Comparison of ENCODE assay signal across 7 mouse cellular contexts in the genomic region with DNA sequence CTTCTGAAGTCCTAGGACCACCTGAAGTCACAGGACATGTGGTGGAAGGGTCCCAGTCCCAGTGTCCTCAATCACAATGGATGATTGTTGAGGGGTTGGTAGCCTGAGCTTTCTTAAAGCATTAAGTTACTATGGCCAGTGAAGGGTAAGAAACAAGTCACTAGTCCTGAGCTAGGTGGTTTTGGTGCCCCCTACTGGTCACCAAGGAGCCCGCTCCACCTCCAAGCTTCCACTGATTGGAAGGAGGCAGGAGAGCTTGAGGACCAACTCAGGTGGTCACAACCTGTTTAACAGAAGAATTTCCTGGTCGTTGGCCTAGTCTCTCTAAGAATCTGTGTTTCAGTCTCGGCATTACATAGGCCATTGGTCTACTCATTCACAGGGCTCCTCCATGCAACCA. TPM values are rescaled to one million over a fixed set of nuclear protein-coding genes. Genes with fewer than 3 reads are reported as not detected.
A peak's percentile ranks its signal among the peaks of the same experiment; 100 is the strongest.
DNase-seq lines count a peak whose midpoint lies in the region; ATAC-seq and TF ChIP-seq lines count a peak whose summit lies in the region.

No protein-coding gene starts in this region.

- ATAC-seq in granulocyte monocyte progenitor cell, adult 5-6 weeks (replicated peaks; ENCODE audit: poor library complexity, severe bottlenecking): 0 out of 2 replicates have a peak, but pooled peaks have one; percentile 33
- no peak for ATAC-seq in lung, embryonic 14.5 days (ENCODE audit: insufficient read depth)

- no peak overlapping the region for H3K4me3 ChIP-seq in lung, embryonic 14.5 days (ENCODE audit: low read depth, low read length)

- peaks cover 52% of the 10 kb centered on the region for H3K27me3 ChIP-seq in lung, embryonic 14.5 days (ENCODE audit: insufficient read depth, low read length)

- peak; percentile 70 for TF ChIP-seq CTCF in lung, embryonic 14.5 days (IDR thresholded peaks at IDR 0.05; ENCODE audit: low read depth)

- no peak overlapping the region for H3K9ac ChIP-seq in lung, embryonic 14.5 days

- H3K27ac ChIP-seq in lung, embryonic 14.5 days (ENCODE audit: low read depth): no peak overlapping the region

- no peaks in the 10 kb centered on the region for H3K9me3 ChIP-seq in lung, embryonic 14.5 days (ENCODE audit: low read depth, low read length)

- peak; percentile 32 to 77 for DNase-seq in layer of hippocampus, adult 18-20 months (ENCODE audit: low spot score in 2 of 2)
- no peak for DNase-seq in layer of hippocampus, postnatal 14 days (ENCODE audit: low spot score in 2 of 2)
- peak; percentile 80 for DNase-seq in NIH3T3 (ENCODE audit: low read depth)
- peak; percentile 21 for DNase-seq in c-Kit-positive CD71-positive TER-119-negative erythroid progenitor cells, embryonic 14.5 days (ENCODE audit: low read depth)
- DNase-seq in lung, embryonic 14.5 days: peak; percentile 69
- peak; percentile 58 for DNase-seq in right cerebral cortex, postnatal 4 days

- 12% methylated on average over 3 of the region's 3 CpGs for WGBS in lung, embryonic 14.5 days

- H3K36me3 ChIP-seq in lung, embryonic 14.5 days (ENCODE audit: insufficient read depth): no peaks in the 10 kb centered on the region

- H3K4me2 ChIP-seq in lung, embryonic 14.5 days: no peak overlapping the region

- H3K4me1 ChIP-seq in lung, embryonic 14.5 days (ENCODE audit: insufficient read depth): no peaks in the 10 kb centered on the region

RNA-seq across cellular contexts. Expression of gene Crtac1, which starts 2.2 kb away (rescaled TPM):
- 100 to 1,000 TPM in 1 of 2 experiments, 10 to 100 TPM in 1; 90.4 to 104 TPM for total RNA-seq in layer of hippocampus, adult 18-20 months (2021)
- total RNA-seq in layer of hippocampus, postnatal 14 days (2021): 10 to 100 TPM; 96.5 to 99.8 TPM
- 0.17 TPM in 1 of 2 replicates, not detected in the other for total RNA-seq in granulocyte monocyte progenitor cell, adult 5-6 weeks (2014; fragmentation: Nextera tagmentation)
- total RNA-seq in granulocyte monocyte progenitor cell, adult 5-6 weeks (2017): not detected in 2 replicates
- polyA plus RNA-seq in lung, embryonic 14.5 days (2014; fragmentation: Nextera tagmentation; extraction: Ambion mirVana): 0.72 and 0.97 TPM in 2 replicates

Comparison
In these comparisons a context has a peak if more than half of its experiments do, and no peak if none do; other contexts are left out.
1. DNase-seq: peak in layer of hippocampus, adult 18-20 months (2 of 2), NIH3T3 (single experiment), c-Kit-positive CD71-positive TER-119-negative erythroid progenitor cells, embryonic 14.5 days (single experiment), lung, embryonic 14.5 days (single experiment) and right cerebral cortex, postnatal 4 days (single experiment); none in layer of hippocampus, postnatal 14 days (0 of 2).
2. RNA of gene Crtac1, which starts 2.2 kb away (total RNA-seq): 90.4 to 104 TPM in layer of hippocampus, adult 18-20 months and 96.5 to 99.8 TPM in layer of hippocampus, postnatal 14 days; 0.17 TPM in granulocyte monocyte progenitor cell, adult 5-6 weeks; every median in the first group is over 10 times any median in the second.